Mouse (Mus musculus): Measurements from ENCODE around the gene Nop16.
"Not testable (repeated sequence)": the region's sequence is repeated elsewhere in the genome, so short reads cannot be mapped to it uniquely, and the experiment has no call there.

Nop16 gene

GRCm38 (mm10) chr13:54589996-54590951 is at the start of gene Nop16, which contains the start of gene Higd2a:
Gene Nop16, minus strand, starts transcription at chr13:54590090.
Gene Higd2a, plus strand, starts transcription at chr13:54590207.
- DNase-seq (ENCODE audit: low spot score) = peak; percentile 99

- no peak for DNase-seq (ENCODE audit: low spot score)
These were observed 45.1 kb upstream of the Nop16 start for GRCm38 (mm10) chr13:54635011-54635410.

- DNase-seq (ENCODE audit: low spot score) = no peak
These were observed 42.9 kb upstream of the Nop16 start for GRCm38 (mm10) chr13:54632731-54633277.

GRCm38 (mm10) chr13:54629128-54629527 is 39.2 kb upstream of the Nop16 start:
- DNase-seq (ENCODE audit: low spot score) = no peak

- DNase-seq (ENCODE audit: low spot score) = no peak
These were observed 32.2 kb upstream of the Nop16 start for GRCm38 (mm10) chr13:54621960-54622521.

- peak; percentile 98 for DNase-seq (ENCODE audit: low spot score)
These were observed 31.5 kb upstream of the Nop16 start, which contains the start of gene Faf2 for GRCm38 (mm10) chr13:54621155-54621932. Gene Faf2, plus strand, starts transcription at chr13:54621784.

GRCm38 (mm10) chr13:54616998-54617397 is 27.1 kb upstream of the Nop16 start:
- no peak for DNase-seq (ENCODE audit: low spot score)

- DNase-seq (ENCODE audit: low spot score) = no peak
These were observed 26.4 kb upstream of the Nop16 start for GRCm38 (mm10) chr13:54616307-54616706.

GRCm38 (mm10) chr13:54613141-54613540 is 23.3 kb upstream of the Nop16 start:
- not testable (repeated sequence) for DNase-seq (ENCODE audit: low spot score)

- DNase-seq (ENCODE audit: low spot score) = peak; percentile 87
These were observed 21.3 kb upstream of the Nop16 start, which contains the start of gene Cltb for GRCm38 (mm10) chr13:54610972-54611754. Gene Cltb, minus strand, starts transcription at chr13:54611344.

- peak; percentile 10 for DNase-seq (ENCODE audit: low spot score)
These were observed 20.7 kb upstream of the Nop16 start for GRCm38 (mm10) chr13:54610613-54610971.

- peak; percentile 11 for DNase-seq (ENCODE audit: low spot score)
These were observed 19.4 kb upstream of the Nop16 start for GRCm38 (mm10) chr13:54609301-54609700.

GRCm38 (mm10) chr13:54608666-54609065 is 18.8 kb upstream of the Nop16 start:
- peak; percentile 44 for DNase-seq (ENCODE audit: low spot score)

GRCm38 (mm10) chr13:54608002-54608401 is 18.1 kb upstream of the Nop16 start:
- no peak for DNase-seq (ENCODE audit: low spot score)

- no peak for DNase-seq (ENCODE audit: low spot score)
These were observed 17.3 kb upstream of the Nop16 start for GRCm38 (mm10) chr13:54607204-54607603.

- DNase-seq (ENCODE audit: low spot score) = no peak
These were observed 15.5 kb upstream of the Nop16 start for GRCm38 (mm10) chr13:54605426-54605825.

GRCm38 (mm10) chr13:54604221-54604620 is 14.3 kb upstream of the Nop16 start:
- no peak for DNase-seq (ENCODE audit: low spot score)

- peak; percentile 59 for DNase-seq (ENCODE audit: low spot score)
These were observed 13.6 kb upstream of the Nop16 start for GRCm38 (mm10) chr13:54603501-54603900.

GRCm38 (mm10) chr13:54602639-54603111 is 12.8 kb upstream of the Nop16 start:
- no peak for DNase-seq (ENCODE audit: low spot score)

GRCm38 (mm10) chr13:54598622-54599143 is 8.8 kb upstream of the Nop16 start:
- DNase-seq (ENCODE audit: low spot score) = no peak

- no peak for DNase-seq (ENCODE audit: low spot score)
These were observed 7.0 kb upstream of the Nop16 start for GRCm38 (mm10) chr13:54596870-54597269.

All from retina, embryonic 14.5 days (tissue).